Mouse (Mus musculus) frontal cortex, adult (tissue): Measurements from ENCODE around the gene Flt3l.
"Not testable (repeated sequence)": the region's sequence is repeated elsewhere in the genome, so short reads cannot be mapped to it uniquely, and the experiment has no call there.

Source experiments
- ATAC-seq: cut with Nextera tagmentation; 2 replicates; pipeline ENCODE4 v1.9.2; 2017; ENCODE audit warnings: mild to moderate bottlenecking, moderate library complexity, mixed read lengths; ENCODE audit not compliant: low TSS enrichment

Flt3l gene

DNA sequence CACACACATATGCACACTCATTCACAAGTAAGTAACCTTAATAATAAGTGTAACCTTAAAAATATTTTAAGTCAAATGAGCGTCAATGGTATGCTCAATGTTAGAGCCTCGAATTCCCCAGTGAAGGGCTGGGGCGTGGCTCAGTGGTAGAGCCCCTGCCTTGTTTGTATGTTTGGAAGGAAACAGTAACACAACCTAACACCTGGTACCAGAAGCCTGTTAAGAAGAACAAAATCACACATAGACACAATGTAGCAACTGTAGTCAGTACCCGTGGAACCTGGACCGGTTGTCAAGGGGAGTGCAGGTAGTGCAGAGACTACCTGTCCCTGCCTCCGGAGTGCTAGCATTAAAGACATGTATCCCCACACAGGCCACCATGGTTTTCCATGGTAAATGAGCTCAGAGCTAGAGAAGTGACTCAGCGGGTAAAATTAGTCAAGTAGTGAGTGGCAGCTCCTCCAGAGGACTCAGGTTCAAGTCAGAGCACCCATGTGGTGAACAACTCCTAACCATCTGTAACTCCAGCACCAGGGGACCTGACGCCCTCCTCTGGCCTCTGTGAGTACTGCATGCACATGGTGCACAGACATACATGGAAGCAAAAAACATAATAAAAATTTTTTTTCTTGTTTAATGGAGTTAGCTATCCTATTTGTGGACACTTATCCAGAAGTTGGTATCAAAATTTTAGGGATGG, 37.5 kb downstream of the Flt3l start:
- ATAC-seq, result no peak

DNA sequence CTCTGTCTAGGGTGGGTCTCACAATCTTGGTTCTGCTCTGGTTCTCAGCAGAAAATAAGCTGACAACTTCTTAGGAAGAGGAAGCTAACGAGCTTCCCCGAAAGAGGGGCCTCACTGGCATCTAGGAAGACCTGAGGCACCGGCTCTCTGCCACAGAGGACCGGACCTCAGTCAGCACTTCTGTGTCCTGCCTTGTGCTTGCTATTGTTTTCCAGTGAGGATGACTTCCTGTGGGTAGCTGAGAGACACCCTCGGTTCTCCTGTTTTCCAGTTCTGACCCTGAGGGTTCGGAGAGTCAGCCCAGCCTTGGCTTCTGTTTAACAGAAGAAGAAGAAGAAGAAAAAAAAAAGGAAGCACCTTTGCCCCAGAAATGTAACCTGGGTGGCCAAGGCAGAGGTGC, 38.8 kb downstream of the Flt3l start:
- no peak for ATAC-seq

DNA sequence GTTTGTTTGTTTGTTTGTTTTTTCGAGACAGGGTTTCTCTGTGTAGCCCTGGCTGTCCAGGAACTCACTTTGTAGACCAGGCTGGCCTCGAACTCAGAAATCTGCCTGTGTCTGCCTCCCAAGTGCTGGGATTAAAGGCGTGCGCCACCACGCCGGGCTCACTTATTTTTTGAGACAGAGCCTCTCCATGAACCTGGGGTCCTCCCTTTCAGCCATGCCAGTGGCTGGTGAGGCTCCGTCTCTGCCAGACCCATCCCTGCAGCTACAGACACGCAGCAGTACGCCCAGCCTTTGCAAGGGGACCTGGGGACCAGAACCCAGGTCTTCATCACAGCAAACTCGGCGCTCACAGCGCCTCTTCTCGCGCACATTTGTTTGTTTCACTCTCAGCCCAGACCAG, 40.3 kb downstream of the Flt3l start:
- not testable (repeated sequence) for ATAC-seq

DNA sequence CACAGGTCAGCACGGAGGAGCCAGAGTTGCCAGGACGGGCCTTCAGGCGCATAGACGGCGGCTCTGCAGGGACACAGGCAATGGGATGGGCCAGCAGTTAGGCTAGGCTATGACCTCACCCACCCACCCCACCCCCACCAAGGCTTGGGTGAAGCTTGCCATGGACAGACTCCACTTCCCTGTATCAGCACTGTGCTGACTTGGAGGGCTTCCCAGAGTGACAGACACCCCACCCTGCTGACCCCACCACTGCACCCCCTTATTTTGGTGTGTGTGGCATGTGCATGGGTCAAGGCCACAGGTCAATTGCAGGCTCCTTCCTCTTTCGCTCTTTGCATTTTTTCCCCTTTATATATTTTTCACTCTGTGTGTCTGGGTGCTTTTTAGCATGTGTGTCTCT, 40.9 kb downstream of the Flt3l start:
- ATAC-seq, result no peak

DNA sequence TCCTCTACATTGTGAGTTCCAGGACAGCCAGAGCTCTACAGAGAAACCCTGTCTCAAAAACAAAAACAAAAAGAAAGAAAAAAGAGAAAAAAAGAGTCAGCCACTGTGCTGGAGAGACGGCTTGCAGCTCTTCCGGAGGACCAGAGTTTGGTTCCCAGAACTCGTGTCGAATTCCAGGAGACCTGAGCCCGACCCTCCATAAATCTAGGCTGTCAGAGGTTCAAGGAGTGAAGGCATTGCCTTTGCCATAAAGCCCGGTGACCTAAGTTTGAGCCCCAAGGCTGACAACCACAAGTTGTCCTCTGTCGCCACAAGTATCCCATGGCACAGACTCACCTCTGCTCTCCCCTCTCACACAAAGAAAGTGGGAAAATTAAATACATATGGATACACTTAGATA, 42.1 kb downstream of the Flt3l start:
- ATAC-seq, result no peak

DNA sequence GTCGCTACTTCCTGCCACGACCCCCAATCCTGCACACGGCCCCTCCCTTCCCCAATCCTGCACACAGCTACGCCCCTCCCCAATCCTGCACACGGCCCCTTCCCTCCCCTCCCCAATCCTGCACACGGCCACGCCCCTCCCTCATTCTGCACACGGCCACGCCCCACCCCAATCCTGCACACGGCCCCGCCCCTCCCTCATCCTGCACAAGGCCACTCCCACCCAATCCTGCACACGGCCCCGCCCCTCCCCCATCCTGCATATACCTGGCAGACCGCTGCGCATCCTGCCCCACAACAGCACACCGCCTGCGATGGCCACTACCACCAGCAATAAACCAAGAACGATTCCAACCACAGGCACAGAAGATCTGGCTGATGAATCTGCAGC, 42.7 kb downstream of the Flt3l start:
- ATAC-seq, result no peak

DNA sequence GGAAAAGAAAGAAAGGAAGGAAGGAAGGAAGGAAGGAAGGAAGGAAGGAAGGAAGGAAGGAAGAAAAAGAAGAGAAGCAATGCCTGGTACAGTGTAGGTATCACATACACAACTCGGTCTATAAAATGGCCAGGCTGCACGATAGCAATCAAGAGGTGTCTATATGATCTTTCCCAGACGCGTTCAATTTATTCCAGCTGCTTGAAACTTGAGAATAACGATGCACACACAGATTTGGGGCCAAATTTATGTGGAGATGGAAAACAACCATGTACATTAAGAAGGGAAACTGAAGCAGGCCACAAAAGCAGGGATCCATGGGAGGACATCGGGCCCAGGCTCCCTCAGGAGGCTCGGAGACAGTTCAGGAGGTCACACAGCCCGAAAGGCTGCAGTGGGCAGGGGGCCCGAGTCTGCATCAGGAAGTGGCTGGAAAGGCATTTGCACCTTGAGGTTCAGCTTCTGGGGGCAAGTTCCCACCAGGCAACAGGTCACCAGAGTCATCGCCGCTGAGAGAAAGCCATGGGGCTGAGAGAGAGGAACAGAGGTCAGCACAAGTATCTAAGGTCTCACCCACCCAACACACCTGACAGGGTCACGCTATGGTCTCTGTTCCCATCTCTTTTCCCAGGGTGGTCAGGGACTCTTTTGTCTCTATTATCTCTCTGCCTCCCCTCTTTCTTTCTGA, 43.3 kb downstream of the Flt3l start:
- no peak for ATAC-seq

DNA sequence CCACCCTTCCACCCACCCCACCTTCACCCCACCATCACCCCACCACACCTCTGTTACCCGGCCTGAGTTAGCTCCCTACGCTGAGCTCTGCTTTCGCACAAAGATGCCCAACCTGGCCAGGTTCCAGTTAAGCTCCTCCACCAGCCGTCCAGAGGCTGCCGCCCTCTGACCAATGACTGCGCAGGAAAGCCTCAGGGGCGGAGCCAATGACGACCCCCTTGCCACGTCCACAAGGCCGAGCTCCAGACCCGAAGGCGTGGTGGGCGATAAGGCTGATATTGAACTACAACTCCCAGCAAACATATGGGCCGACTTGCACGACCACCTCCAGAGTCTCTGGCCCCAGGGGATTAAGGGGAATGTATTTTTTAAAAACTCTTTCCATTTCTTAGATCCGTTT, 44.2 kb downstream of the Flt3l start, which contains the start of gene Rcn3:
TSS of gene Rcn3 (minus strand) at position 174 of the 400 bp plus-strand sequence.
- ATAC-seq, result no peak

DNA sequence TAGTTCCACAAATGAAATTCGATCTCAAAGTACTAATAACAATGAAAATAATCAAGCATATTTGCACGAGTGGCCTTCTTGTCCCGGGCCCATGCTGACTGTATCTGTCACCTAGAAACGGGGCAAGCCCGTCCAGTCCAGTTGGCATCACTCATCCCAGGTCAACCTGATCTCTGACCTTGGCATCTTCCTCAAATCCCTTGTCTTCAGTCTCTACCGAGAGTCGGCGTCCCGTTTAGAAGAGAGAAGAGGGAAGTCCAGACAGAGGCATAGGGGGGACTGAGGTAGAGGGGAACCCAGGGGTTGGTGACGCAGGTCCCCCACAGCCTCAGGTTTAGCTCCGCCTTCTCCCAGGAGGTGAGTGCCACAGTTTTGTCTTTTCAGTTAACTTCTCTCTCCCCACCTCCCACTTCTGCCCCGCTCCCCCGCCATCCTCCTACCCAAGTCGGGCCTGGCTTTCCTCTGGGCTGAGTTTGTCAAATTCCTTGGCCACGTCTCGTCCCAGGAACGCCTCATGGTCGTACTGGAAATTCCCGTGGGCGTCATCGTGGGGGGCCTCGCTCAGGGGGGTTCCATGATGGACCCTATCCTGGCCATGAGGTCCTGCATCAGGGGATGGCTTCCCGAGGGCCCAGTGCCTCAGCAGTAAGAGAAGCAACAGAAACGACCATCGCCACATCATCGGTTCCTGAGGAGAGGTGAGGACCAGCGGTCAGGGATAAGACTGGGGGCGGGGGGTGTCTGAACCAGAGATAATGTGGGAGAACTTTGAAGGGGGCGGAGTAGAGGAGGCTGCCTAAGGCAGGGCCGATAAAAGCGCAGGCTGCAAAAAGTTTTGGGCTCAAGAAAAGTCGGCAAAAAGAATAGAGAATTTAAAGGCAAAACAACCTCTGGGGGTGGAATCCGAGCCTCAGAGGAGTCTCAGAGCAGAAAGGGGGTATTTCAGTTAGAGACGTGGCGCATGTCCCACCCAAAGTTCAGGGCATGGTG, 44.9 kb downstream of the Flt3l start:
- ATAC-seq, result no peak

DNA sequence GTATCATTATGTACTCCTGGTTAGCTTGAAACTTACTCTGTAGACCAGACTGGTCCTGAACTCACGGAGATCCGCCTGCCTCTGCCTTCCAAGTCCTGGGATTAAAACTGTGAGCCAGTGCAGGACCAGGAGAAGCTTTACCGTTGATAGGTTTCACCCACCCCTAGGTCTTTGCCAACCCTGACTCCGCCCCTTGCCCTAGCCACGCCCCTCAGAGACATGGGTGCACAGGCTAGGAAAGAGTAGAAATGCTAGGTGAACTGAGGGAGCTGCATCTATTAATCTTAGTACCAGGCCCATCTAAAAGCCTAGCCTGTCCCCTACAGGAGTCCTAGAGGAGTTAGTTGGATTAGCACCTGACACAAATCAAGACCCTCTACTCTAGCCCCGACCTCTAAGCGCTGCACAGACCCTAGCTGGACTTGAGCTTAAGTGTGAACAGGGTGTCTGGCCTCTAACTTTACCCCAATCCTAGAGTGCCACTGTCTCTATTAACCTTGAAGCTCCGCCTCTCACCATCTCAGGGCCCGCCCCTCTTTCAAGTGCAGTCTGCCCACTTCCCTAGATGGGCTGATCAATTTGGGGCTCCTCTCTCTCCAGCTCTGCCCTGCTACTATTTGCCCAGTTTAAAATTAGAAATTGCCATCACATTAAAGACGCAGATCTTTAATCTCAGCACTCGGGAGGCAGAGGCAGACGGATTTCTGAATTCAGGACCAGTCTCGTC, 45.8 kb downstream of the Flt3l start:
- no peak for ATAC-seq

DNA sequence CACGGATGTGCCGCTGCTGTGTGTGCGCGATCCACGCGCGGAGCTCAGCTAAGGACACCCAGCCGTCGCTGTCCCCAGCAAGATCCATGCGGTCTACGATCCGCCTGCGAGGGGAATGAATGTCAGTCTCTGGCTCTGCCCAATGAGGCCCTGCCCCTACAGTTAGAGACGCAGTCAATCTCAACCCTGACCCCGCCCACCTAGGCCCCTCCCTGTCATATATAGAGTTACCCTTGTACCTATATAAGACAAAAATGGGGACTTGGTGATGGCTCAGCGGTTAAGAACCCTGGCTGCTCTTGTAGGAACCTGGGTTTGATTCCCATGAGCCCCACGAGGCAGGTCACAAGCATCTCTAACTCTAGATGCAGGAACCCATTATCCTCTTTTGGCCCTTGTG, 47.6 kb downstream of the Flt3l start:
- no peak for ATAC-seq

DNA sequence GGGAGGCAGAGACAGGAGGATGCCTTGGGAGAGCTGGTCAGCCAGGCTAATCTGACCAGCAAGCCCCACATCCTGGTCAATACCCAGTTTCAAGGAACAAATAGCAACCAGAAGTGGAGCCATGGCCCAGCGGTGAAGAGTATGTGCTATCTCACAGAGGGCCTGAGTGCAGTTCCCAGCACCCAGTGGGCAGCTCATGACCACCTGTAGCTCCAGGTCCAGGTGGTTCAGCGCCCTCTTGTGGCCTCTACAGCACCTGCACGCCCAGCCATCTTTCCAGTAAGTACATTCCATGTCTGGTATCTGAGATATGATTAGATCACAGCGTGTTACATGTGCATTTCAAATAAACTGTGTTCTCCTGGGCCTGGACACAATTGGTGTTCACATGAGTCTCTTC, 50.1 kb downstream of the Flt3l start:
- no peak for ATAC-seq

DNA sequence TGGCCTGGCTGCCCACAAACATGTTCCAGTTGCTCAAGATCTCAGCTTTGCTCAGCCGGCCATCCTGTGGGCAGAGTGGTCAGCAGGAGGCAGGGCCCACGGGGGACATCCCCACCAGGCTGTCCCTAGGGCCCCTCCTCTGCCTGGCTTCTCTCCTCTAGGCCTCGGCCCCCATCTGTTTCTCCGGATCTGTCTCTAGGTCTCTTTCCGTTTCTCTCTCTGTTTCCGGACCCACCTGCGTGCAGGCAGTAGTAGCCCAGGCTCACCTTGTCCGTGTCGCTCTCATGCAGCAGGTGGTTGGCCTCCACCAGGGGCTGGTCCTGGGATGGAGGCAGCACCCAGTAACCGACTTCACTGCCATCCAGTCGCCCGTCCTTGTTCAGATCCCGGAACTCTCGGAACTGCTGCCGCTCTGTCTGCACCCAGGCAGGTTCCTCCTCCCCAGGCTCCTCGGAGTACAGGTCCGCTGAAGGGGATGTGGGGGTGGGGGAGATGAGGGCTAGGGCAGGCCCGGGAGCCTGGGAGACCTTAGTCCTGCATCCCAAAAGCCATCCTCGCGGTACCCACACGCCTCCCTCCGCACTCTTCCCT, 52.8 kb downstream of the Flt3l start:
- no peak for ATAC-seq

DNA sequence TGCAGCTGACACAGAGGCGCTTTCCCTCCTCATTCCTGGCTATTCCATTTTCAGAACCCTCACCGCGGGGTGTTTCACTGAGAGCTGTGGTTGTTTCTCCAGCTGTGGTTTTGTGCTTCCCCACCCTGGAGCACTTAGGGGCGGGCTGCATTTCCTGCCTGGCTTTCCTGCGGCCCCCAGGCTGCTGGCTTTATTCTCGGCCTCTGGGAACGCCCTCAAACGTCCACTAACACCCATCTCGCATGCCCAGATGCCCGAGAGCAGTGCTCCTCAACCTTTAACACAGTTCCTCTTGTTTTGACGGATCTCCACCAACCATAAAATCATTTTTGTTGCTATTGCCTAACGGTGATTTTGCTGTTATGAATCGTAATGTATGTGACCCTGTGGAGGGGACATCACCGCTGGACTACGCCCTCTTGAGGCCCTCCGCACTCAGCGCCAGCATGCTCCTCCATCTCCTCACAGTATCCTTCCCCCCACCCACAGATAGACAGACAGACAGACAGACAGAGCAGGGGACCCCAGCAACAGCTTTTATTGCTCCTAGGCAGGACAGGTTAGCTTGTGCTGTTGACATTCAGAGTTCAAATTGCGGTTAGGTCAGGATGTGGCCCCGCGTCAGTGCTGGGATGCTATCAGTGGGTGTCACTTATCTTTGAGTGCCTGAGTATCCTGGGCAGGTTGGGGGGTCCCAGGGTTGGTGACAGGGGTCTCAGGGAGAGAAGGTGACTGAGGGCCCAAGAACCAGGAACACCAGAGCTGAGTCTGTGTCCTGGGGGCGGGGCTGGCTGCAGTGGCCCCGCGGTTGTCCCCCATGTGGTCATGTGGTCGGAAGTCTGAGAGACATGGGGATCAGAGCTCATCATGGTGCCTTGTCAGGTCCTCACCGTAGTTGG, 53.6 kb downstream of the Flt3l start:
- no peak for ATAC-seq

DNA sequence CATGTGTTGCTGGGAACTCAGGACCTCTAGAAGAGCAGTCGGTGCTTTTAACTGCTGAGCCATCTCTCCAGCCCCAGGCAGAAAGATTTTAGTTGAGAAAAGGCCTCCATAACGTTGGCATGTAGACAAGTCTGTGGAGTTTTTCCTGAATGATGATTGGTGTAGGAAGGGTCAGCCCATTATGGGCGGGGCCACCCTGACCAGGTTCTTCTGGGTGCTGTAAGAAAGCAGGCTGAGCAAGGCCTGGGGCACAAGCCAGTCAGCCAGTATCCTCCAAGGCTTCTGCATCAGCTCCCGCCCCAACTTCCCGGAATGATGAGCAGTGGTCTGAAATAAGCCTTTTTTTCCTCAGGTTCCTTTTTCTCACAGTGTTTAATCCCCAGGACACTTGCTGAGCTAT, 55.2 kb downstream of the Flt3l start:
- ATAC-seq, result no peak

DNA sequence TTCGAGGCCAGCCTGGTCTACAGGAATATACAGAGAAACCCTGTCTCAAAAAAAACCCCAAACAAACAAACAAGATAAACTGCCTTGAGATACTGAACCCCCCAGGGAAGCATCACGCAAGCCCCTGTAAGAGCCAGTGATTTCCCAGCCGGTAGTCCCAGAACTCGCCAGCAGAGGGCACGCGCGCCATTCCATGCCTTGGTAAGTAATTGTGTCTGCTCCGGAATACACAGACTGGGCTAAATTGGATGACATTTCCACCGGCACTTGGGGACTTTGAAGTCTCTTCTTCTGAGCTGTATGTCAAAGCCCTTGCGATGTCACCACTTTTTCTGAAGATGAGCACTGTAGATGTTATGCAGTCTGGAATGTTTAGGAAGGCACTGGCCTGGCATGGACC, 56.4 kb downstream of the Flt3l start:
- ATAC-seq, result peak; percentile 76
